Mouse (Mus musculus): ENCODE measurements around the gene Fmnl1. TPM values are rescaled to one million over a fixed set of nuclear protein-coding genes. Genes with fewer than 3 reads are reported as not detected.
"Not testable (repeated sequence)": the region's sequence is repeated elsewhere in the genome, so short reads cannot be mapped to it uniquely, and the experiment has no call there.

Fmnl1 gene
- total RNA-seq, 2 experiments from 2014 or later, result 9.7 to 32.2 TPM

- ATAC-seq (replicated peaks; ENCODE audit: low FRiP score, low TSS enrichment, poor library complexity, severe bottlenecking), result no peak
Measured at GRCm38 (mm10) chr11:103213712-103214111, 42.8 kb downstream of the Fmnl1 start.

- ATAC-seq (replicated peaks; ENCODE audit: low FRiP score, low TSS enrichment, poor library complexity, severe bottlenecking), result peak; percentile 53
Measured at GRCm38 (mm10) chr11:103215355-103215754, 44.4 kb downstream of the Fmnl1 start.

- ATAC-seq (replicated peaks; ENCODE audit: low FRiP score, low TSS enrichment, poor library complexity, severe bottlenecking), result peak; percentile 81
Measured at GRCm38 (mm10) chr11:103217790-103218516, 47.0 kb downstream of the Fmnl1 start, which contains the start of gene Spata32. TSS of gene Spata32 (minus strand) at chr11:103218432.

- ATAC-seq (replicated peaks; ENCODE audit: low FRiP score, low TSS enrichment, poor library complexity, severe bottlenecking), result no peak
Measured at GRCm38 (mm10) chr11:103218517-103218901, 47.6 kb downstream of the Fmnl1 start.

- no peak for ATAC-seq (replicated peaks; ENCODE audit: low FRiP score, low TSS enrichment, poor library complexity, severe bottlenecking)
Measured at GRCm38 (mm10) chr11:103219259-103219658, 48.4 kb downstream of the Fmnl1 start.

GRCm38 (mm10) chr11:103219995-103220394 is 49.1 kb downstream of the Fmnl1 start:
- ATAC-seq (replicated peaks; ENCODE audit: low FRiP score, low TSS enrichment, poor library complexity, severe bottlenecking), result no peak

- no peak for ATAC-seq (replicated peaks; ENCODE audit: low FRiP score, low TSS enrichment, poor library complexity, severe bottlenecking)
Measured at GRCm38 (mm10) chr11:103221437-103221836, 50.5 kb downstream of the Fmnl1 start.

- not testable (repeated sequence) for ATAC-seq (replicated peaks; ENCODE audit: low FRiP score, low TSS enrichment, poor library complexity, severe bottlenecking)
Measured at GRCm38 (mm10) chr11:103222718-103223117, 51.8 kb downstream of the Fmnl1 start.

GRCm38 (mm10) chr11:103223444-103223843 is 52.5 kb downstream of the Fmnl1 start:
- ATAC-seq (replicated peaks; ENCODE audit: low FRiP score, low TSS enrichment, poor library complexity, severe bottlenecking), result no peak

- no peak for ATAC-seq (replicated peaks; ENCODE audit: low FRiP score, low TSS enrichment, poor library complexity, severe bottlenecking)
Measured at GRCm38 (mm10) chr11:103223951-103224456, 53.1 kb downstream of the Fmnl1 start.

- no peak for ATAC-seq (replicated peaks; ENCODE audit: low FRiP score, low TSS enrichment, poor library complexity, severe bottlenecking)
Measured at GRCm38 (mm10) chr11:103229608-103230007, 58.7 kb downstream of the Fmnl1 start.

- no peak for ATAC-seq (replicated peaks; ENCODE audit: low FRiP score, low TSS enrichment, poor library complexity, severe bottlenecking)
Measured at GRCm38 (mm10) chr11:103230626-103231025, 59.7 kb downstream of the Fmnl1 start.

- ATAC-seq (replicated peaks; ENCODE audit: low FRiP score, low TSS enrichment, poor library complexity, severe bottlenecking), result no peak
Measured at GRCm38 (mm10) chr11:103231367-103231766, 60.5 kb downstream of the Fmnl1 start.

- 0 out of 2 replicates have a peak, but pooled peaks have one; percentile 51 for ATAC-seq (replicated peaks; ENCODE audit: low FRiP score, low TSS enrichment, poor library complexity, severe bottlenecking)
Measured at GRCm38 (mm10) chr11:103232966-103233365, 62.1 kb downstream of the Fmnl1 start.

- no peak for ATAC-seq (replicated peaks; ENCODE audit: low FRiP score, low TSS enrichment, poor library complexity, severe bottlenecking)
Measured at GRCm38 (mm10) chr11:103234447-103234846, 63.5 kb downstream of the Fmnl1 start.

- no peak for ATAC-seq (replicated peaks; ENCODE audit: low FRiP score, low TSS enrichment, poor library complexity, severe bottlenecking)
Measured at GRCm38 (mm10) chr11:103235702-103236101, 64.8 kb downstream of the Fmnl1 start.

GRCm38 (mm10) chr11:103236431-103236830 is 65.5 kb downstream of the Fmnl1 start:
- ATAC-seq (replicated peaks; ENCODE audit: low FRiP score, low TSS enrichment, poor library complexity, severe bottlenecking), result no peak

- no peak for ATAC-seq (replicated peaks; ENCODE audit: low FRiP score, low TSS enrichment, poor library complexity, severe bottlenecking)
Measured at GRCm38 (mm10) chr11:103236903-103237302, 66.0 kb downstream of the Fmnl1 start.

GRCm38 (mm10) chr11:103237757-103238156 is 66.8 kb downstream of the Fmnl1 start:
- no peak for ATAC-seq (replicated peaks; ENCODE audit: low FRiP score, low TSS enrichment, poor library complexity, severe bottlenecking)

GRCm38 (mm10) chr11:103240740-103241139 is 69.8 kb downstream of the Fmnl1 start:
- 0 out of 2 replicates have a peak, but pooled peaks have one; percentile 27 for ATAC-seq (replicated peaks; ENCODE audit: low FRiP score, low TSS enrichment, poor library complexity, severe bottlenecking)

GRCm38 (mm10) chr11:103244856-103245255 is 73.9 kb downstream of the Fmnl1 start:
- no peak for ATAC-seq (replicated peaks; ENCODE audit: low FRiP score, low TSS enrichment, poor library complexity, severe bottlenecking)

Data from megakaryocyte-erythroid progenitor cell, adult 5-6 weeks (primary cell).